Mouse (Mus musculus) erythroblast, embryonic 14.5 days (primary cell): ENCODE results near the gene Crhbp. TPM values are rescaled to one million over a fixed set of nuclear protein-coding genes. Genes with fewer than 3 reads are reported as not detected.

Experiments
- H3K27me3 ChIP-seq: 2 replicates; pipeline ENCODE4 v1.6.1; 2012; ENCODE audit warnings: inconsistent platforms; ENCODE audit not compliant: control insufficient read depth
- H3K36me3 ChIP-seq: 2 replicates; pipeline ENCODE4 v1.6.1; 2012; ENCODE audit warnings: mild to moderate bottlenecking, inconsistent platforms; ENCODE audit not compliant: control insufficient read depth
- H3K4me1 ChIP-seq: 2 replicates; pipeline ENCODE4 v1.6.1; 2012; ENCODE audit warnings: inconsistent platforms; ENCODE audit not compliant: control insufficient read depth
- H3K4me3 ChIP-seq: replicated peaks from 2 replicates; pipeline ENCODE3; 2012; ENCODE audit warnings: moderate library complexity, mild to moderate bottlenecking, inconsistent platforms
- H3K9me3 ChIP-seq: 2 replicates; pipeline ENCODE4 v1.6.1; 2012; ENCODE audit warnings: low read length, inconsistent platforms, mixed read lengths; ENCODE audit not compliant: control insufficient read depth
- GATA1 ChIP-seq: IDR thresholded peaks from 2 replicates; pipeline ENCODE4 v1.6.1; 2012; ENCODE audit warnings: low read length, inconsistent platforms, mixed read lengths
- TAL1 ChIP-seq: IDR thresholded peaks from 3 replicates; pipeline ENCODE4 v1.6.1; 2012; ENCODE audit warnings: low read length, inconsistent platforms, mixed read lengths
- polyA plus RNA-seq: library from polyadenylated mRNA; stranded (reverse); fragments of >175 nt; gene quantifications from 2 replicates; pipeline ENCODE4 v1.2.3, GENCODE M21; 2012

Crhbp gene
- polyA plus RNA-seq, 1 experiment = not detected

- H3K4me1 ChIP-seq = no peaks in the 10 kb centered on the region
- H3K4me3 ChIP-seq = no peak overlapping the region
- H3K9me3 ChIP-seq = no peaks in the 10 kb centered on the region
- H3K27me3 ChIP-seq = no peaks in the 10 kb centered on the region
- no peaks in the 10 kb centered on the region for H3K36me3 ChIP-seq
- no peak for TF ChIP-seq GATA1
- TF ChIP-seq TAL1 = no peak
These were observed 17.2 kb downstream of the Crhbp start for GRCm38 (mm10) chr13:95427499-95427898.

- Histone ChIP-seq H3K27me3 (no peaks in the 10 kb centered on the region), H3K4me1 (no peaks in the 10 kb centered on the region), H3K4me3 (no peak overlapping the region), H3K9me3 (no peaks in the 10 kb centered on the region), H3K36me3 (no peaks in the 10 kb centered on the region)
- no peak for TF ChIP-seq GATA1
These were observed 18.3 kb downstream of the Crhbp start for GRCm38 (mm10) chr13:95426421-95426820.

GRCm38 (mm10) chr13:95425484-95425883 is 19.2 kb downstream of the Crhbp start:
- Histone ChIP-seq H3K4me3 (no peak overlapping the region), H3K9me3 (no peaks in the 10 kb centered on the region), H3K27me3 (no peaks in the 10 kb centered on the region), H3K36me3 (no peaks in the 10 kb centered on the region), H3K4me1 (no peaks in the 10 kb centered on the region)
- TF ChIP-seq GATA1 (no peak), TAL1 (no peak)

- no peak for TF ChIP-seq TAL1
- no peak for TF ChIP-seq GATA1
- H3K9me3 ChIP-seq = no peaks in the 10 kb centered on the region
- H3K4me1 ChIP-seq = no peaks in the 10 kb centered on the region
- H3K27me3 ChIP-seq = no peaks in the 10 kb centered on the region
- no peak overlapping the region for H3K4me3 ChIP-seq
- no peaks in the 10 kb centered on the region for H3K36me3 ChIP-seq
These were observed 19.8 kb downstream of the Crhbp start for GRCm38 (mm10) chr13:95424932-95425331.

GRCm38 (mm10) chr13:95419204-95419749 is 25.4 kb downstream of the Crhbp start:
- Histone ChIP-seq H3K27me3 (peaks cover 4% of the 10 kb centered on the region; the same call in 1 of the 2 replicates), H3K4me3 (no peak overlapping the region), H3K36me3 (no peaks in the 10 kb centered on the region), H3K9me3 (peaks cover 3% of the 10 kb centered on the region; the same call in 1 of the 2 replicates), H3K4me1 (no peaks in the 10 kb centered on the region)
- no peak for TF ChIP-seq TAL1
- TF ChIP-seq GATA1 = no peak

GRCm38 (mm10) chr13:95418575-95419203 is 26.0 kb downstream of the Crhbp start:
- Histone ChIP-seq H3K4me3 (no peak overlapping the region), H3K9me3 (peaks cover 3% of the 10 kb centered on the region; the same call in 1 of the 2 replicates), H3K36me3 (no peaks in the 10 kb centered on the region), H3K27me3 (peaks cover 4% of the 10 kb centered on the region; the same call in 1 of the 2 replicates), H3K4me1 (no peaks in the 10 kb centered on the region)
- TF ChIP-seq TAL1 = no peak
- no peak for TF ChIP-seq GATA1

GRCm38 (mm10) chr13:95412257-95412656 is 32.5 kb downstream of the Crhbp start:
- Histone ChIP-seq H3K9me3 (peaks cover 3% of the 10 kb centered on the region; the same call in 1 of the 2 replicates), H3K4me3 (no peak overlapping the region), H3K4me1 (peaks cover 2% of the 10 kb centered on the region), H3K36me3 (no peaks in the 10 kb centered on the region), H3K27me3 (no peaks in the 10 kb centered on the region)
- TF ChIP-seq GATA1 (no peak), TAL1 (no peak)

GRCm38 (mm10) chr13:95393242-95393641 is 51.5 kb downstream of the Crhbp start:
- Histone ChIP-seq H3K9me3 (peaks cover 15% of the 10 kb centered on the region), H3K27me3 (no peaks in the 10 kb centered on the region), H3K36me3 (no peaks in the 10 kb centered on the region), H3K4me3 (no peak overlapping the region), H3K4me1 (no peaks in the 10 kb centered on the region)
- TF ChIP-seq TAL1 (no peak), GATA1 (no peak)

GRCm38 (mm10) chr13:95389866-95390865 is 54.6 kb downstream of the Crhbp start:
- peaks cover 1% of the 10 kb centered on the region for H3K9me3 ChIP-seq
- H3K4me3 ChIP-seq = no peak overlapping the region
- no peaks in the 10 kb centered on the region for H3K4me1 ChIP-seq
- H3K36me3 ChIP-seq = no peaks in the 10 kb centered on the region
- TF ChIP-seq GATA1 = no peak
- TF ChIP-seq TAL1 = no peak
- no peaks in the 10 kb centered on the region for H3K27me3 ChIP-seq
